Comparison of ENCODE assay signal across 12 mouse cellular contexts in the genomic region with DNA sequence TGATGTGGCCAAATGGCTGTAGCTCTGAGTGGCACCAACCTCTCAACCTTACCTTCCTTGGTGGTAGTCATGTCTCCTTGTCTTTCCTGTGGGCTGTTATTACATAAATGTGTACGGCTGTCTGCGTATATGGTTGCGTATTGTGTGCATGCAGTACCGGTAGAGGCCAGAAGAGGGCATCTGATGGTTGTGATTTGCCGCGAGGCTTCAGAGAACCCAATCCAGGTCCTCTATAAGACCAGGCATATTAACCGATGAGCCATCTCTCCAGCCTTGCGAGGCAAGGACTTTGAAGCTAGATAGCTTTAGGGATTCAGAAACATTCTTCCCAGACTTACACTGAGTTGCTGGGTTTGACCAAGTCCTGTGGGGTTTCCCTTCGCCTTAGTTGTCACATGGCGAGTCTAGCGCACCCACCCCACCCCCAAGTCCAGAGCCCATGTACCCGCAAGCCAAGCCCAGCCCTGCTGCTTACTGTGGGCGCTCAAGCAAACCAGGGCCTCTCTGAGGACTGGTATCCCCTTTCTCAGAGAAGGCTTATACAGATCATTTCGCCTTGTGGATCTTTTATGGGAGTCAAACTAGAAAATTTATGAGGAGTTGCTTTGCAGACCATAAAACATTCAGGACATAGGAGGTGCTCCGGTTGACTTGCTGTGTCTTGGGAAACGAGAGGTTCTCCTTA.
DNase-seq lines count a peak whose midpoint lies in the region; ATAC-seq and TF ChIP-seq lines count a peak whose summit lies in the region.
"Had no signal": no experiment of that assay in that cellular context is flagged by ENCODE, and none has a peak within 500 bp of the region (broad histone marks: within the 10 kb centered on the region; RNA-seq: fewer than 3 reads in every experiment).

No protein-coding gene starts in this region.

- H3K4me3 ChIP-seq in heart, postnatal 0 days (ENCODE audit: low read depth, low read length), result no peak overlapping the region
- H3K4me3 ChIP-seq in embryonic facial prominence, embryonic 12.5 days, result no peak overlapping the region
- H3K4me3 ChIP-seq in limb, embryonic 12.5 days (replicated peaks), result no peak overlapping the region
- H3K4me3 ChIP-seq: forebrain, embryonic 12.5 days; heart, embryonic 15.5 days had no signal

- no peaks in the 10 kb centered on the region for H3K9me3 ChIP-seq in heart, postnatal 0 days (replicated peaks; ENCODE audit: control insufficient read depth, low read length)
- H3K9me3 ChIP-seq in embryonic facial prominence, embryonic 12.5 days, result 0 out of 2 replicates have a peak, but pooled peaks cover 3% of the 10 kb centered on the region
- H3K9me3 ChIP-seq in limb, embryonic 12.5 days, result no peaks in the 10 kb centered on the region
- H3K9me3 ChIP-seq: heart, embryonic 15.5 days had no signal

- H3K4me1 ChIP-seq in heart, postnatal 0 days (ENCODE audit: control insufficient read depth, insufficient read depth), result peaks cover 5% of the 10 kb centered on the region; the same call in 1 of the 2 replicates
- peaks cover 7% of the 10 kb centered on the region for H3K4me1 ChIP-seq in embryonic facial prominence, embryonic 12.5 days
- peaks cover 40% of the 10 kb centered on the region for H3K4me1 ChIP-seq in limb, embryonic 12.5 days (replicated peaks)

- TF ChIP-seq CTCF in heart, postnatal 0 days (IDR thresholded peaks at IDR 0.05; ENCODE audit: low read depth), result peak; percentile 28

- H3K36me3 ChIP-seq in heart, postnatal 0 days (replicated peaks; ENCODE audit: control insufficient read depth, insufficient read depth, low read length), result no peaks in the 10 kb centered on the region
- H3K36me3 ChIP-seq in embryonic facial prominence, embryonic 12.5 days, result no peaks in the 10 kb centered on the region
- H3K36me3 ChIP-seq in limb, embryonic 12.5 days, result no peaks in the 10 kb centered on the region
- H3K36me3 ChIP-seq: forebrain, embryonic 12.5 days; G1E; heart, embryonic 15.5 days had no signal

- no peak for ATAC-seq in heart, postnatal 0 days (ENCODE audit: insufficient read depth, low read depth)
- ATAC-seq in embryonic facial prominence, embryonic 12.5 days (ENCODE audit: insufficient number of reproducible peaks, insufficient read depth, low FRiP score, low TSS enrichment), result no peak
- ATAC-seq in limb, embryonic 12.5 days (ENCODE audit: insufficient number of reproducible peaks, insufficient read depth, low FRiP score, low TSS enrichment, low read depth), result no peak

- TF ChIP-seq EP300 in heart, postnatal 0 days (IDR thresholded peaks at IDR 0.05; ENCODE audit: low read depth), result no peak

- no peak for DNase-seq in heart, postnatal 0 days (ENCODE audit: low spot score)
- no peak for DNase-seq in heart, postnatal 10 days
- DNase-seq in B cell, adult 2 months, result peak; percentile 32 to 34
- no peak for DNase-seq in left cerebral cortex, postnatal 25 days (ENCODE audit: low spot score in 2 of 2)
- DNase-seq in urinary bladder, postnatal 25 days (ENCODE audit: low spot score), result no peak
- no peak for DNase-seq in right cerebral cortex, adult 2 months (ENCODE audit: low spot score in 2 of 2)
- DNase-seq: cerebellum, adult 9-11 months had no signal

- no peak overlapping the region for H3K9ac ChIP-seq in heart, postnatal 0 days (replicated peaks; ENCODE audit: low read depth, low read length)
- H3K9ac ChIP-seq in embryonic facial prominence, embryonic 12.5 days, result no peak overlapping the region
- no peak overlapping the region for H3K9ac ChIP-seq in limb, embryonic 12.5 days (replicated peaks)
- H3K9ac ChIP-seq: forebrain, embryonic 12.5 days; heart, embryonic 15.5 days had no signal

- H3K4me2 ChIP-seq in heart, postnatal 0 days (ENCODE audit: low read depth, low read length), result no peak overlapping the region
- H3K4me2 ChIP-seq in embryonic facial prominence, embryonic 12.5 days (replicated peaks), result no peak overlapping the region
- no peak overlapping the region for H3K4me2 ChIP-seq in limb, embryonic 12.5 days
- H3K4me2 ChIP-seq: forebrain, embryonic 12.5 days; heart, embryonic 15.5 days had no signal

- H3K27ac ChIP-seq in heart, postnatal 0 days (ENCODE audit: low read depth), result no peak overlapping the region
- peak overlapping the region; percentile 73; the same call in 1 of the 2 replicates for H3K27ac ChIP-seq in embryonic facial prominence, embryonic 12.5 days
- peak overlapping the region; percentile 58; the same call in 1 of the 2 replicates for H3K27ac ChIP-seq in limb, embryonic 12.5 days
- H3K27ac ChIP-seq: forebrain, embryonic 12.5 days; heart, embryonic 15.5 days had no signal

- WGBS in heart, postnatal 0 days, result 88% methylated on average over 16 of the region's 16 CpGs
- 88% methylated on average over 16 of the region's 16 CpGs for WGBS in embryonic facial prominence, embryonic 12.5 days
- 70% methylated on average over 16 of the region's 16 CpGs for WGBS in limb, embryonic 12.5 days

- intact Hi-C loops in heart, postnatal 10 days (cut with DNase I), result no loop called here
- intact Hi-C loops in left cerebral cortex, postnatal 25 days (cut with DNase I), result no loop called here

- H3K27me3 ChIP-seq in heart, postnatal 0 days (ENCODE audit: control insufficient read depth, insufficient read depth, low read length), result no peaks in the 10 kb centered on the region
- no peaks in the 10 kb centered on the region for H3K27me3 ChIP-seq in embryonic facial prominence, embryonic 12.5 days
- no peaks in the 10 kb centered on the region for H3K27me3 ChIP-seq in limb, embryonic 12.5 days
- H3K27me3 ChIP-seq: forebrain, embryonic 12.5 days; heart, embryonic 15.5 days had no signal

Comparison
In these comparisons a context has a peak if more than half of its experiments do, and no peak if none do; other contexts are left out.
1. DNase-seq: peak in B cell, adult 2 months (2 of 2); none in heart, postnatal 0 days (single experiment), heart, postnatal 10 days (0 of 2), left cerebral cortex, postnatal 25 days (0 of 2), urinary bladder, postnatal 25 days (single experiment) and right cerebral cortex, adult 2 months (0 of 2).